Mouse (Mus musculus) kidney, adult 9 months (tissue): ENCODE measurements around the gene Tram1l1.
"Not testable (repeated sequence)": the region's sequence is repeated elsewhere in the genome, so short reads cannot be mapped to it uniquely, and the experiment has no call there.

Experiments used
- DNase-seq: peaks from one replicate; pipeline ENCODE4 v3.0.0; 2022

Gene Tram1l1

GRCm38 (mm10) chr3:124320821-124321576, at the start of gene Tram1l1:
Tram1l1 (plus strand) TSS chr3:124320855.
- DNase-seq, result peak; percentile 1

- DNase-seq, result no peak
Observed at GRCm38 (mm10) chr3:124271229-124271628, 49.4 kb upstream of the Tram1l1 start.

- DNase-seq, result no peak
Observed at GRCm38 (mm10) chr3:124271668-124272067, 49.0 kb upstream of the Tram1l1 start.

- no peak for DNase-seq
Observed at GRCm38 (mm10) chr3:124272465-124273089, 48.1 kb upstream of the Tram1l1 start.

GRCm38 (mm10) chr3:124274928-124275609, 45.6 kb upstream of the Tram1l1 start:
- peak; percentile 23 for DNase-seq

GRCm38 (mm10) chr3:124288936-124289335, 31.7 kb upstream of the Tram1l1 start:
- not testable (repeated sequence) for DNase-seq

GRCm38 (mm10) chr3:124319254-124319653, 1.4 kb upstream of the Tram1l1 start:
- no peak for DNase-seq

- no peak for DNase-seq
Observed at GRCm38 (mm10) chr3:124320398-124320797, 257 bp upstream of the Tram1l1 start.

GRCm38 (mm10) chr3:124346445-124346844, 25.8 kb downstream of the Tram1l1 start:
- no peak for DNase-seq

- no peak for DNase-seq
Observed at GRCm38 (mm10) chr3:124357533-124357932, 36.9 kb downstream of the Tram1l1 start.

GRCm38 (mm10) chr3:124372031-124372430, 51.4 kb downstream of the Tram1l1 start:
- no peak for DNase-seq
